Mouse (Mus musculus): Measurements from ENCODE around the gene Chka. TPM values are rescaled to one million over a fixed set of nuclear protein-coding genes. Genes with fewer than 3 reads are reported as not detected.

The Chka gene
- total and polyA plus RNA-seq, 2 experiments from 2014 or later = 13.6 to 36.3 TPM

GRCm38 (mm10) chr19:3912337-3913204 lies 61.0 kb downstream of the Chka start, which contains the start of gene Ndufs8:
Ndufs8 (minus strand) TSS chr19:3912774.
- under 1% methylated on average over 43 of the region's 43 CpGs for WGBS
- Histone ChIP-seq H3K36me3 (replicated peaks; ENCODE audit: control insufficient read depth, insufficient read depth, low read length) (peaks cover 31% of the 10 kb centered on the region), H3K9me3 (replicated peaks; ENCODE audit: control insufficient read depth, low read length) (no peaks in the 10 kb centered on the region), H3K4me1 (ENCODE audit: control insufficient read depth, insufficient read depth) (peaks cover 14% of the 10 kb centered on the region), H3K27me3 (ENCODE audit: control insufficient read depth, insufficient read depth, low read length) (no peaks in the 10 kb centered on the region), H3K4me3 (ENCODE audit: low read depth, low read length) (peak within 1 kb of the TSS; percentile 75), H3K27ac (ENCODE audit: low read depth) (peak within 1 kb of the TSS; percentile 90), H3K9ac (replicated peaks; ENCODE audit: low read depth, low read length) (peak within 1 kb of the TSS; percentile 74), H3K4me2 (ENCODE audit: low read depth, low read length) (peak within 1 kb of the TSS; percentile 90)
- ATAC-seq (ENCODE audit: insufficient read depth, low read depth) (peak; percentile 98), DNase-seq (ENCODE audit: low spot score) (peak; percentile 100)
- TF ChIP-seq CTCF (IDR thresholded peaks at IDR 0.05; ENCODE audit: low read depth) = peak; percentile 7; the same call in 1 of the 2 replicates
- TF ChIP-seq EP300 (IDR thresholded peaks at IDR 0.05; ENCODE audit: low read depth) = peak; percentile 25

- WGBS = 84% methylated on average over 8 of the region's 8 CpGs
- H3K36me3 ChIP-seq (replicated peaks; ENCODE audit: control insufficient read depth, insufficient read depth, low read length) = peaks cover 27% of the 10 kb centered on the region
- H3K4me1 ChIP-seq (ENCODE audit: control insufficient read depth, insufficient read depth) = peaks cover 13% of the 10 kb centered on the region
- TF ChIP-seq EP300 (IDR thresholded peaks at IDR 0.05; ENCODE audit: low read depth) (no peak), CTCF (IDR thresholded peaks at IDR 0.05; ENCODE audit: low read depth) (no peak)
- H3K4me3 ChIP-seq (ENCODE audit: low read depth, low read length) = peak overlapping the region; percentile 75
- H3K4me2 ChIP-seq (ENCODE audit: low read depth, low read length) = peak overlapping the region; percentile 81
- H3K9me3 ChIP-seq (replicated peaks; ENCODE audit: control insufficient read depth, low read length) = no peaks in the 10 kb centered on the region
- H3K27ac ChIP-seq (ENCODE audit: low read depth) = peak overlapping the region; percentile 86; the same call in 1 of the 2 replicates
- no peak for DNase-seq (ENCODE audit: low spot score)
- no peak for ATAC-seq (ENCODE audit: insufficient read depth, low read depth)
- H3K27me3 ChIP-seq (ENCODE audit: control insufficient read depth, insufficient read depth, low read length) = no peaks in the 10 kb centered on the region
- 0 out of 2 replicates have a peak overlapping the region, but pooled peaks have one; percentile 61 for H3K9ac ChIP-seq (replicated peaks; ENCODE audit: low read depth, low read length)
Observed at GRCm38 (mm10) chr19:3913692-3914091, 62.1 kb downstream of the Chka start.

- H3K9ac ChIP-seq (replicated peaks; ENCODE audit: low read depth, low read length) = no peak overlapping the region
- TF ChIP-seq EP300 (IDR thresholded peaks at IDR 0.05; ENCODE audit: low read depth) (no peak), CTCF (IDR thresholded peaks at IDR 0.05; ENCODE audit: low read depth) (no peak)
- no peak overlapping the region for H3K27ac ChIP-seq (ENCODE audit: low read depth)
- no peak overlapping the region for H3K4me3 ChIP-seq (ENCODE audit: low read depth, low read length)
- ATAC-seq (ENCODE audit: insufficient read depth, low read depth) (no peak), DNase-seq (ENCODE audit: low spot score) (no peak)
- H3K27me3 ChIP-seq (ENCODE audit: control insufficient read depth, insufficient read depth, low read length) = no peaks in the 10 kb centered on the region
- 89% methylated on average over 5 of the region's 5 CpGs for WGBS
- H3K9me3 ChIP-seq (replicated peaks; ENCODE audit: control insufficient read depth, low read length) = no peaks in the 10 kb centered on the region
- peaks cover 18% of the 10 kb centered on the region for H3K36me3 ChIP-seq (replicated peaks; ENCODE audit: control insufficient read depth, insufficient read depth, low read length)
- no peak overlapping the region for H3K4me2 ChIP-seq (ENCODE audit: low read depth, low read length)
- peaks cover 13% of the 10 kb centered on the region for H3K4me1 ChIP-seq (ENCODE audit: control insufficient read depth, insufficient read depth)
Observed at GRCm38 (mm10) chr19:3914535-3914934, 63.0 kb downstream of the Chka start.

- Histone ChIP-seq H3K9ac (replicated peaks; ENCODE audit: low read depth, low read length) (no peak overlapping the region), H3K9me3 (replicated peaks; ENCODE audit: control insufficient read depth, low read length) (no peaks in the 10 kb centered on the region), H3K4me2 (ENCODE audit: low read depth, low read length) (no peak overlapping the region), H3K36me3 (replicated peaks; ENCODE audit: control insufficient read depth, insufficient read depth, low read length) (no peaks in the 10 kb centered on the region), H3K4me1 (ENCODE audit: control insufficient read depth, insufficient read depth) (peaks cover 13% of the 10 kb centered on the region), H3K27ac (ENCODE audit: low read depth) (no peak overlapping the region), H3K27me3 (ENCODE audit: control insufficient read depth, insufficient read depth, low read length) (no peaks in the 10 kb centered on the region), H3K4me3 (ENCODE audit: low read depth, low read length) (no peak overlapping the region)
- 74% methylated on average over 11 of the region's 11 CpGs for WGBS
- TF ChIP-seq CTCF (IDR thresholded peaks at IDR 0.05; ENCODE audit: low read depth) (no peak), EP300 (IDR thresholded peaks at IDR 0.05; ENCODE audit: low read depth) (no peak)
- DNase-seq (ENCODE audit: low spot score) (no peak), ATAC-seq (ENCODE audit: insufficient read depth, low read depth) (no peak)
Observed at GRCm38 (mm10) chr19:3916727-3917126, 65.2 kb downstream of the Chka start.

GRCm38 (mm10) chr19:3919928-3920327 lies 68.4 kb downstream of the Chka start:
- no peak for DNase-seq (ENCODE audit: low spot score)
- Histone ChIP-seq H3K36me3 (replicated peaks; ENCODE audit: control insufficient read depth, insufficient read depth, low read length) (no peaks in the 10 kb centered on the region), H3K4me3 (ENCODE audit: low read depth, low read length) (no peak overlapping the region), H3K9ac (replicated peaks; ENCODE audit: low read depth, low read length) (no peak overlapping the region), H3K4me1 (ENCODE audit: control insufficient read depth, insufficient read depth) (peaks cover 13% of the 10 kb centered on the region; the same call in 1 of the 2 replicates), H3K9me3 (replicated peaks; ENCODE audit: control insufficient read depth, low read length) (no peaks in the 10 kb centered on the region), H3K27me3 (ENCODE audit: control insufficient read depth, insufficient read depth, low read length) (no peaks in the 10 kb centered on the region), H3K27ac (ENCODE audit: low read depth) (no peak overlapping the region), H3K4me2 (ENCODE audit: low read depth, low read length) (no peak overlapping the region)
- TF ChIP-seq CTCF (IDR thresholded peaks at IDR 0.05; ENCODE audit: low read depth) = no peak
- no peak for TF ChIP-seq EP300 (IDR thresholded peaks at IDR 0.05; ENCODE audit: low read depth)
- ATAC-seq (ENCODE audit: insufficient read depth, low read depth) = no peak

Data from heart, postnatal 0 days (tissue).